Mouse (Mus musculus): ENCODE results near the gene 4930442H23Rik. TPM values are rescaled to one million over a fixed set of nuclear protein-coding genes. Genes with fewer than 3 reads are reported as not detected.

The 4930442H23Rik gene
- polyA plus RNA-seq, 1 experiment from 2014 or later = 0.09 TPM

DNA sequence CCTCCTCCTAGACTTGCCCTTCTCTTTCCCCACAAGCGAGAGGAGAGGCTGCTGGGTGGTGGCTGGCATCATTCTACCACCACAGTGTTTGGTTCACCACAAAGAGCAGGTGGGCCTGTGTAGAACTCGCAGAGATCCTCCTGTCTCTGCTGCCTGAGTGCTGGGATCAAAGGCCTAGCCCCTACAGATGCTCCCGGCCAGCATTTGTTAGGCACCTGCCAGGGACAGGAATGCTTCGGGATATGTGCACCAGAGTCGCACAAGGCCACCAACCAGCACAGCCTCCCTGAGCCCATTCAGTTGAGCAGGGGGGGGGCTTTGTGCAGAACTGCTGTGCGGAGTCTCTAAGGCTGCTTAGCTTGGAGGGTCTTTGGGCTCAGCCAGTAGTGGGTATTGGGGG, 38.3 kb downstream of the 4930442H23Rik start:
- Histone ChIP-seq H3K27me3 (ENCODE audit: low read depth, poor library complexity, severe bottlenecking) (no peaks in the 10 kb centered on the region), H3K36me3 (peaks cover 76% of the 10 kb centered on the region), H3K4me1 (peaks cover 37% of the 10 kb centered on the region), H3K27ac (replicated peaks) (no peak overlapping the region; the same call in 1 of the 2 replicates), H3K4me3 (peak overlapping the region; percentile 1; the same call in 1 of the 2 replicates), H3K9me3 (replicated peaks) (0 out of 2 replicates have a peak, but pooled peaks cover 4% of the 10 kb centered on the region)
- no peak for DNase-seq (ENCODE audit: low spot score)
- WGBS = 95% methylated on average over 6 of the region's 6 CpGs

GRCm38 (mm10) chr10:81144667-81145066, 39.0 kb downstream of the 4930442H23Rik start:
- Histone ChIP-seq H3K4me1 (peaks cover 41% of the 10 kb centered on the region), H3K9me3 (replicated peaks) (0 out of 2 replicates have a peak, but pooled peaks cover 4% of the 10 kb centered on the region), H3K27ac (replicated peaks) (no peak overlapping the region), H3K27me3 (ENCODE audit: low read depth, poor library complexity, severe bottlenecking) (no peaks in the 10 kb centered on the region), H3K4me3 (peak overlapping the region; percentile 24), H3K36me3 (peaks cover 69% of the 10 kb centered on the region)
- DNase-seq (ENCODE audit: low spot score) = no peak
- WGBS = 95% methylated on average over 27 of the region's 27 CpGs

DNA sequence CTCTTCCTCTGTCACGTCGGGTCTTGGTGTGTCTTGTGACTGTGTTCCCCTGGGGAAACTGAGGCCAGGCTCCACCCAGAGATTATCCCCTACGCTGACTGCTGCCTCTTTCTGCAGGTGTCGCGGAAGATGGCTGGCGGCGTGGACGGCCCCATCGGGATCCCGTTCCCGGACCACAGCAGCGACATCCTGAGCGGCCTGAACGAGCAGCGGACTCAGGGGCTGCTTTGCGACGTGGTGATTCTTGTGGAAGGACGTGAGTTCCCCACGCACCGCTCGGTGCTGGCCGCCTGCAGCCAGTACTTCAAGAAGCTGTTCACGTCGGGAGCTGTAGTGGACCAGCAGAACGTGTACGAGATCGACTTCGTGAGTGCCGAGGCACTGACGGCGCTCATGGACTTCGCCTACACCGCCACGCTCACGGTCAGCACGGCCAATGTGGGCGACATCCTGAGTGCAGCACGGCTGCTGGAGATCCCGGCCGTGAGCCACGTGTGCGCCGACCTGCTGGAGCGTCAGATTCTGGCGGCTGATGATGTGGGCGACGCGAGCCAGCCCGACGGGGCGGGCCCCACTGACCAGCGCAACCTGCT, 39.7 kb downstream of the 4930442H23Rik start:
- peaks cover 62% of the 10 kb centered on the region for H3K36me3 ChIP-seq

GRCm38 (mm10) chr10:81143157-81143633, 40.5 kb downstream of the 4930442H23Rik start:
- 0 out of 2 replicates have a peak, but pooled peaks cover 4% of the 10 kb centered on the region for H3K9me3 ChIP-seq (replicated peaks)
- peak overlapping the region; percentile 49; the same call in 1 of the 2 replicates for H3K27ac ChIP-seq (replicated peaks)
- peaks cover 55% of the 10 kb centered on the region for H3K4me1 ChIP-seq
- H3K4me3 ChIP-seq = 0 out of 2 replicates have a peak overlapping the region, but pooled peaks have one; percentile 9
- WGBS = 94% methylated on average over 7 of the region's 7 CpGs
- H3K36me3 ChIP-seq = peaks cover 55% of the 10 kb centered on the region
- DNase-seq (ENCODE audit: low spot score) = no peak
- H3K27me3 ChIP-seq (ENCODE audit: low read depth, poor library complexity, severe bottlenecking) = no peaks in the 10 kb centered on the region

More for the DNA sequence above, 39.7 kb downstream of the 4930442H23Rik start:
- Histone ChIP-seq H3K27ac (replicated peaks) (no peak overlapping the region), H3K27me3 (ENCODE audit: low read depth, poor library complexity, severe bottlenecking) (no peaks in the 10 kb centered on the region), H3K9me3 (replicated peaks) (0 out of 2 replicates have a peak, but pooled peaks cover 4% of the 10 kb centered on the region), H3K4me3 (peak overlapping the region; percentile 24), H3K4me1 (peaks cover 47% of the 10 kb centered on the region)
- 97% methylated on average over 52 of the region's 52 CpGs for WGBS
- DNase-seq (ENCODE audit: low spot score) = no peak

DNA sequence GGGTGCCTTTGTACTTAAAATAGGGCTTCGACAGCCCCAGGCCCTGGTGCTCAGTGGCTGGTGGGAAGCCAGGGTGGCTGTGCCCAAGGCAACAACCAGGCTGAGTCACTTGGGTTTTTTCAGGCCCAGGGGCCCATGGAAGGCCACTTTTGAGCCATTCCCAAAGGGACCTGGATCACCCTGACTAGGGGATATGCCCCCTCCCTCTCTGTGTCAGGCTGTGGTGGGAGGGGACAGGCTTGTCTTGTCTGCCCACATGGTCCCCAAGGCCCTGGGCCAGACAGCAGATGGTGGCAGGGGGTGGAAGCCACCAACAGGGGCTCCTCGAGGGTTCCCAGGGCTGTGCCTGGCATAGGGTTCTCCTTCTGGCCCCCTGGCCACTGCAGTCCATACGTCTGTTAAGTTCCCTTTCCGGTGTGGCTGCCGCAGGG, 41.1 kb downstream of the 4930442H23Rik start:
- DNase-seq (ENCODE audit: low spot score) = no peak
- Histone ChIP-seq H3K4me3 (peak overlapping the region; percentile 12; the same call in 1 of the 2 replicates), H3K27ac (replicated peaks) (peak overlapping the region; percentile 49), H3K4me1 (peaks cover 58% of the 10 kb centered on the region), H3K27me3 (ENCODE audit: low read depth, poor library complexity, severe bottlenecking) (no peaks in the 10 kb centered on the region), H3K36me3 (peaks cover 48% of the 10 kb centered on the region), H3K9me3 (replicated peaks) (0 out of 2 replicates have a peak, but pooled peaks cover 4% of the 10 kb centered on the region)
- WGBS = 78% methylated on average over 5 of the region's 5 CpGs

GRCm38 (mm10) chr10:81141455-81142210, 42.0 kb downstream of the 4930442H23Rik start:
- H3K36me3 ChIP-seq = peaks cover 39% of the 10 kb centered on the region
- DNase-seq (ENCODE audit: low spot score) = no peak
- WGBS = 89% methylated on average over 7 of the region's 7 CpGs
- H3K9me3 ChIP-seq (replicated peaks) = 0 out of 2 replicates have a peak, but pooled peaks cover 4% of the 10 kb centered on the region
- H3K4me3 ChIP-seq = peak overlapping the region; percentile 89; the same call in 1 of the 2 replicates
- H3K4me1 ChIP-seq = peaks cover 58% of the 10 kb centered on the region
- H3K27me3 ChIP-seq (ENCODE audit: low read depth, poor library complexity, severe bottlenecking) = no peaks in the 10 kb centered on the region
- H3K27ac ChIP-seq (replicated peaks) = peak overlapping the region; percentile 49; the same call in 1 of the 2 replicates

GRCm38 (mm10) chr10:81140717-81141454, 42.8 kb downstream of the 4930442H23Rik start:
- Histone ChIP-seq H3K27me3 (ENCODE audit: low read depth, poor library complexity, severe bottlenecking) (peaks cover 3% of the 10 kb centered on the region), H3K36me3 (peaks cover 31% of the 10 kb centered on the region), H3K9me3 (replicated peaks) (0 out of 2 replicates have a peak, but pooled peaks cover 4% of the 10 kb centered on the region), H3K27ac (replicated peaks) (peak overlapping the region; percentile 97), H3K4me1 (peaks cover 62% of the 10 kb centered on the region), H3K4me3 (peak overlapping the region; percentile 89)
- WGBS = 77% methylated on average over 10 of the region's 10 CpGs
- DNase-seq (ENCODE audit: low spot score) = no peak

- H3K4me1 ChIP-seq = peaks cover 71% of the 10 kb centered on the region
- 0 out of 2 replicates have a peak, but pooled peaks cover 4% of the 10 kb centered on the region for H3K9me3 ChIP-seq (replicated peaks)
- WGBS = 69% methylated on average over 8 of the region's 8 CpGs
- H3K27me3 ChIP-seq (ENCODE audit: low read depth, poor library complexity, severe bottlenecking) = peaks cover 12% of the 10 kb centered on the region
- peak overlapping the region; percentile 97 for H3K27ac ChIP-seq (replicated peaks)
- H3K4me3 ChIP-seq = peak overlapping the region; percentile 89
- peaks cover 23% of the 10 kb centered on the region for H3K36me3 ChIP-seq
- no peak for DNase-seq (ENCODE audit: low spot score)
Measured at GRCm38 (mm10) chr10:81140005-81140404, 43.6 kb downstream of the 4930442H23Rik start.

- no peak for DNase-seq (ENCODE audit: low spot score)
- Histone ChIP-seq H3K4me3 (peak overlapping the region; percentile 89), H3K4me1 (peaks cover 71% of the 10 kb centered on the region), H3K36me3 (peaks cover 17% of the 10 kb centered on the region), H3K9me3 (replicated peaks) (0 out of 2 replicates have a peak, but pooled peaks cover 3% of the 10 kb centered on the region), H3K27ac (replicated peaks) (peak overlapping the region; percentile 97), H3K27me3 (ENCODE audit: low read depth, poor library complexity, severe bottlenecking) (peaks cover 17% of the 10 kb centered on the region)
- WGBS = 78% methylated on average over 4 of the region's 4 CpGs
Measured at GRCm38 (mm10) chr10:81139529-81139846, 44.2 kb downstream of the 4930442H23Rik start.

- H3K27ac ChIP-seq (replicated peaks) = peak overlapping the region; percentile 97
- peak overlapping the region; percentile 89 for H3K4me3 ChIP-seq
- 62% methylated on average over 11 of the region's 11 CpGs for WGBS
- no peaks in the 10 kb centered on the region for H3K9me3 ChIP-seq (replicated peaks)
- no peak for DNase-seq (ENCODE audit: low spot score)
- peaks cover 76% of the 10 kb centered on the region for H3K4me1 ChIP-seq
- peaks cover 22% of the 10 kb centered on the region for H3K27me3 ChIP-seq (ENCODE audit: low read depth, poor library complexity, severe bottlenecking)
- H3K36me3 ChIP-seq = peaks cover 12% of the 10 kb centered on the region
Measured at GRCm38 (mm10) chr10:81138821-81139528, 44.7 kb downstream of the 4930442H23Rik start.

DNA sequence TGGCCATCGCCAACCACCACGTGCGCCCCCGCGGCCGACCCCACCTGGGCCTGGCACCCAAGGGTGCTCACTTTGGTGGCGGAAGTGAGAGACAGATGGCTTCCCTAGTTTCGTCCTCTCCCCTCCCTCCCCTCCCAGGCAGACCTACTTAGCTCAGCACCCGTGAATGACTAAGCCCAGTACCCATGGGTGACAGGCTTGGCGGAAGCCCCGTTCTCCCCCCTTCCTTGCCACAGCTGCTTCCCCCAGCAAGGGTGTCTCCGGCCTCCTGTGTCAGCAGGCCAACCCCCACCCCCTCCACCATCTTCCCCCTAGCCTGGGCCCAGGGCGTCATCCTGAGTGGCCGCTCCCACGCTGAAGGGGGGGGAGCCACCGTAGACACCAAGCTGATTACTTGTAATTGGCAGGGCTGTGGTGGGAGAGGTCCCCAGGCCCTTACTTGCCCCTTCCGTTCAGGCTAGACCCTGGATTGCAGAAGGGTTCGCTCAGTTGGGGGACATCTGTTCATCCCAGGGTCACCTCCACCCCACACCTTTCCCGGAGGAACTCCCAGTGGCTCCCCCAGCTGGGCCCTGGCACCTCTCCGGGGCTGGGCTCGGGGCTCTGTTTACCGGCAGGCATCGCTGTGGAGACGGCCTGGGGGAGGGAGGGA, 45.4 kb downstream of the 4930442H23Rik start:
- Histone ChIP-seq H3K27ac (replicated peaks) (peak overlapping the region; percentile 97), H3K4me3 (peak overlapping the region; percentile 89), H3K9me3 (replicated peaks) (no peaks in the 10 kb centered on the region), H3K36me3 (peaks cover 5% of the 10 kb centered on the region), H3K27me3 (ENCODE audit: low read depth, poor library complexity, severe bottlenecking) (peaks cover 29% of the 10 kb centered on the region), H3K4me1 (peaks cover 75% of the 10 kb centered on the region)
- DNase-seq (ENCODE audit: low spot score) = peak; percentile 42
- under 1% methylated on average over 24 of the region's 24 CpGs for WGBS
